Comparison of ENCODE assay signal across 11 mouse cellular contexts in the genomic region with DNA sequence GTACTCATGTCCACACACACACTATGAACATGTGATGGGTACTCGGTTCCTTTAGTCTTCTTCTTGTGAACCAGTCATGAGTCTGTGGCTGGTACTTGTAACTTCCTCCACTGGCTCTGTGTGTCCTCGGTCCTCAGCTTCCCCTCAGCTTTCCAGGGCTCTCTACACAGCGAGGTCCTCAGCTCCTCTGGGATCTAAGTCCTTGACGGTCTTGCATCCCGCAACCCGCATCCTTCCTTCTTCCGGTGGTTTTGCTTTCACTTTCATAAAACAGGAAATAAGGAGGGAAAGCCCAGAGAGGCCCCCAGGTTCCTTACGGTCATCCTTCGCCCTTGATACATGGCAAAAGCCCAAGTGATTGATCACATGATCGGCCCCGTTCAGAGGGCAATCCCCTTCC. TPM values are rescaled to one million over a fixed set of nuclear protein-coding genes. Genes with fewer than 3 reads are reported as not detected.
DNase-seq lines count a peak whose midpoint lies in the region; ATAC-seq and TF ChIP-seq lines count a peak whose summit lies in the region.
"Had no signal": no experiment of that assay in that cellular context is flagged by ENCODE, and none has a peak within 500 bp of the region (broad histone marks: within the 10 kb centered on the region; RNA-seq: fewer than 3 reads in every experiment).

No protein-coding gene starts in this region.

- no peak overlapping the region for H3K27ac ChIP-seq in kidney, adult 2 months (ENCODE audit: insufficient read depth, low read depth, low read length)
- H3K27ac ChIP-seq in liver, embryonic 14.5 days: no peak overlapping the region
- H3K27ac ChIP-seq in stomach, postnatal 0 days (replicated peaks): no peak overlapping the region
- H3K27ac ChIP-seq in forebrain, embryonic 16.5 days (ENCODE audit: low read length): no peak overlapping the region
- H3K27ac ChIP-seq: macrophage had no signal

- H3K36me3 ChIP-seq in kidney, adult 2 months (ENCODE audit: control insufficient read depth, insufficient read depth, low read length): no peaks in the 10 kb centered on the region
- H3K36me3 ChIP-seq in liver, embryonic 14.5 days (replicated peaks; ENCODE audit: control insufficient read depth, insufficient read depth, low read depth): no peaks in the 10 kb centered on the region
- no peaks in the 10 kb centered on the region for H3K36me3 ChIP-seq in stomach, postnatal 0 days (ENCODE audit: control insufficient read depth, insufficient read depth, low read length)
- no peaks in the 10 kb centered on the region for H3K36me3 ChIP-seq in forebrain, embryonic 16.5 days (ENCODE audit: control insufficient read depth, insufficient read depth)

- ATAC-seq in liver, embryonic 14.5 days (ENCODE audit: insufficient read depth): no peak
- no peak for ATAC-seq in stomach, postnatal 0 days (ENCODE audit: low FRiP score, low TSS enrichment)
- ATAC-seq in forebrain, embryonic 16.5 days: no peak

- H3K4me3 ChIP-seq in kidney, adult 2 months (ENCODE audit: insufficient read depth, low read depth, low read length): peak overlapping the region; percentile 12; the same call in 1 of the 2 replicates
- H3K4me3 ChIP-seq in liver, embryonic 14.5 days (ENCODE audit: insufficient read depth in 1 of 2, low read depth in 2 of 2, low read length in 2 of 2): no peak overlapping the region
- 0 out of 2 replicates have a peak overlapping the region, but pooled peaks have one; percentile 10 for H3K4me3 ChIP-seq in stomach, postnatal 0 days (ENCODE audit: low read depth, low read length)
- no peak overlapping the region for H3K4me3 ChIP-seq in forebrain, embryonic 16.5 days (replicated peaks; ENCODE audit: low read length)

- no peak for TF ChIP-seq POLR2A in kidney, adult 2 months (IDR thresholded peaks at IDR 0.05; ENCODE audit: low read depth, low read length)

- 65% methylated on average over 11 of the region's 11 CpGs for WGBS in kidney, adult 2 months
- WGBS in liver, embryonic 14.5 days (ENCODE audit: insufficient replicate concordance): 41% methylated on average over 11 of the region's 11 CpGs
- 70% methylated on average over 11 of the region's 11 CpGs for WGBS in stomach, postnatal 0 days
- 83% methylated on average over 11 of the region's 11 CpGs for WGBS in forebrain, embryonic 16.5 days

- no peak for TF ChIP-seq EP300 in liver, embryonic 14.5 days (IDR thresholded peaks at IDR 0.05; ENCODE audit: low read depth)
- TF ChIP-seq EP300 in stomach, postnatal 0 days (optimal IDR thresholded peaks at IDR 0.05): no peak

- H3K9ac ChIP-seq in liver, embryonic 14.5 days (replicated peaks): no peak overlapping the region
- H3K9ac ChIP-seq in stomach, postnatal 0 days (ENCODE audit: low read length): no peak overlapping the region
- no peak overlapping the region for H3K9ac ChIP-seq in forebrain, embryonic 16.5 days (replicated peaks; ENCODE audit: low read depth, low read length)

- H3K4me2 ChIP-seq in liver, embryonic 14.5 days (ENCODE audit: low read depth): peak overlapping the region; percentile 6; the same call in 1 of the 2 replicates
- H3K4me2 ChIP-seq in stomach, postnatal 0 days (replicated peaks; ENCODE audit: low read depth): no peak overlapping the region
- no peak overlapping the region for H3K4me2 ChIP-seq in forebrain, embryonic 16.5 days (ENCODE audit: low read length)
- H3K4me2 ChIP-seq: heart, embryonic 11.5 days had no signal

- no peak for TF ChIP-seq CTCF in kidney, adult 2 months (conservative IDR thresholded peaks at IDR 0.05; ENCODE audit: insufficient read depth, insufficient read length, low read depth, low read length)
- TF ChIP-seq CTCF in liver, embryonic 14.5 days (IDR thresholded peaks at IDR 0.05; ENCODE audit: low read depth): no peak
- TF ChIP-seq CTCF in stomach, postnatal 0 days (IDR thresholded peaks at IDR 0.05; ENCODE audit: low read depth): no peak

- no peaks in the 10 kb centered on the region for H3K27me3 ChIP-seq in kidney, adult 2 months (replicated peaks; ENCODE audit: control insufficient read depth, insufficient read depth, low read length)
- no peaks in the 10 kb centered on the region for H3K27me3 ChIP-seq in liver, embryonic 14.5 days (ENCODE audit: control insufficient read depth, insufficient read depth, low read length)
- no peaks in the 10 kb centered on the region for H3K27me3 ChIP-seq in stomach, postnatal 0 days (ENCODE audit: control insufficient read depth, insufficient read depth, low read length)
- no peaks in the 10 kb centered on the region for H3K27me3 ChIP-seq in forebrain, embryonic 16.5 days (replicated peaks; ENCODE audit: control insufficient read depth, insufficient read depth, low read length)

- no peaks in the 10 kb centered on the region for H3K9me3 ChIP-seq in liver, embryonic 14.5 days (ENCODE audit: control insufficient read depth, low read length)
- no peaks in the 10 kb centered on the region for H3K9me3 ChIP-seq in stomach, postnatal 0 days (ENCODE audit: control insufficient read depth, low read length)
- H3K9me3 ChIP-seq in forebrain, embryonic 16.5 days (ENCODE audit: control insufficient read depth, low read length): no peaks in the 10 kb centered on the region

- DNase-seq in kidney, adult 2 months: no peak
- DNase-seq in kidney, postnatal 14 days: no peak
- DNase-seq in thymus, postnatal 25 days: peak; percentile 10
- no peak for DNase-seq in thymus, postnatal 4 days
- no peak for DNase-seq in liver, embryonic 14.5 days (ENCODE audit: low read depth in 3 of 3, low spot score in 3 of 3)
- no peak for DNase-seq in stomach, postnatal 0 days (ENCODE audit: low spot score)
- no peak for DNase-seq in layer of hippocampus, adult 9-10 months (ENCODE audit: low spot score)
- DNase-seq: thymus, postnatal 14 days had no signal

- H3K4me1 ChIP-seq in kidney, adult 2 months (ENCODE audit: control insufficient read depth, insufficient read depth, low read length): no peaks in the 10 kb centered on the region
- H3K4me1 ChIP-seq in liver, embryonic 14.5 days (replicated peaks; ENCODE audit: control insufficient read depth in 2 of 2, insufficient read depth in 2 of 2, low read length in 1 of 2): peaks cover 0 to 2% of the 10 kb centered on the region in 2 experiments; a peak in 1 of 4 replicates
- no peaks in the 10 kb centered on the region for H3K4me1 ChIP-seq in stomach, postnatal 0 days (replicated peaks; ENCODE audit: control insufficient read depth, insufficient read depth)
- H3K4me1 ChIP-seq in forebrain, embryonic 16.5 days (replicated peaks; ENCODE audit: control insufficient read depth, insufficient read depth, low read length): peaks cover 2% of the 10 kb centered on the region

RNA-seq across cellular contexts. Expression of gene Tagap, which starts 28.7 kb away (rescaled TPM):
- 0.91 and 1.8 TPM in 2 replicates for polyA plus RNA-seq in kidney, adult 2 months (2012; rRNA removed)
- 0.79 and 0.90 TPM in 2 replicates for polyA plus RNA-seq in liver, embryonic 14.5 days (2012; rRNA removed)
- 1.3 and 1.6 TPM in 2 replicates for polyA plus RNA-seq in liver, embryonic 14.5 days (2014; fragmentation: Nextera tagmentation; extraction: Ambion mirVana)
- polyA plus RNA-seq in stomach, postnatal 0 days (2015; fragmentation: Nextera tagmentation; extraction: Ambion mirVana): 0.51 and 0.61 TPM in 2 replicates
- polyA plus RNA-seq in forebrain, embryonic 16.5 days (2015; fragmentation: Nextera tagmentation; extraction: Ambion mirVana): 0.36 and 0.43 TPM in 2 replicates

RNA-seq across cellular contexts. Expression of gene Rsph3a, which starts 48.3 kb away (rescaled TPM):
- 77.2 and 85.9 TPM in 2 replicates for polyA plus RNA-seq in kidney, adult 2 months (2012; rRNA removed)
- polyA plus RNA-seq in liver, embryonic 14.5 days (2012; rRNA removed): 8.2 and 14.3 TPM in 2 replicates
- polyA plus RNA-seq in liver, embryonic 14.5 days (2014; fragmentation: Nextera tagmentation; extraction: Ambion mirVana): 17.2 and 19.1 TPM in 2 replicates
- 32.6 and 38.5 TPM in 2 replicates for polyA plus RNA-seq in stomach, postnatal 0 days (2015; fragmentation: Nextera tagmentation; extraction: Ambion mirVana)
- polyA plus RNA-seq in forebrain, embryonic 16.5 days (2015; fragmentation: Nextera tagmentation; extraction: Ambion mirVana): 68.0 and 77.9 TPM in 2 replicates

Comparison
In these comparisons a context has a peak if more than half of its experiments do, and no peak if none do; other contexts are left out.
1. H3K4me3 ChIP-seq: peak in kidney, adult 2 months (single experiment) and stomach, postnatal 0 days (single experiment); none in liver, embryonic 14.5 days (0 of 2) and forebrain, embryonic 16.5 days (single experiment).